Mouse (Mus musculus): ENCODE data around the gene Zc3h12a. TPM values are rescaled to one million over a fixed set of nuclear protein-coding genes. Genes with fewer than 3 reads are reported as not detected.
A peak's percentile ranks its signal among the peaks of the same experiment; 100 is the strongest.

Gene Zc3h12a
- total RNA-seq (2014; fragmentation: Nextera tagmentation), result 2.4 and 3.8 TPM in 2 replicates
- total RNA-seq (2017), result 1.0 and 1.6 TPM in 2 replicates
- polyA plus RNA-seq (2012), result 1.1 and 1.2 TPM in 2 replicates

- Histone ChIP-seq H3K27me3 (ENCODE audit: insufficient read depth, low read length) (peaks cover 7% of the 10 kb centered on the region), H3K36me3 (replicated peaks) (peaks cover 31% of the 10 kb centered on the region), H3K4me1 (ENCODE audit: insufficient read depth, low read depth, low read length) (peaks cover 50% of the 10 kb centered on the region), H3K4me3 (ENCODE audit: low read depth, low read length) (peak within 1 kb of the TSS; percentile 77), H3K9me3 (replicated peaks) (no peaks in the 10 kb centered on the region)
- ATAC-seq (ENCODE audit: extremely low read depth, insufficient number of reproducible peaks, low FRiP score, poor library complexity, severe bottlenecking) (peak; percentile 78), DNase-seq (ENCODE audit: low spot score) (peak; percentile 80)
- TF ChIP-seq GATA2 (IDR thresholded peaks at IDR 0.05; ENCODE audit: borderline replicate concordance, low read depth, low read length), result no peak
These were observed at the start of gene Zc3h12a for GRCm38 (mm10) chr4:125127305-125128084. Zc3h12a (minus strand) TSS chr4:125127840.

- no peaks in the 10 kb centered on the region for H3K4me1 ChIP-seq (ENCODE audit: insufficient read depth, low read depth, low read length)
- TF ChIP-seq GATA2 (IDR thresholded peaks at IDR 0.05; ENCODE audit: borderline replicate concordance, low read depth, low read length) (no peak), CTCF (IDR thresholded peaks at IDR 0.05; ENCODE audit: low read depth, low read length) (no peak), GATA1 (IDR thresholded peaks at IDR 0.05; ENCODE audit: borderline replicate concordance, low read length) (no peak), TAL1 (conservative IDR thresholded peaks at IDR 0.05; ENCODE audit: low read depth, low read length) (no peak), POLR2AphosphoS5 (IDR thresholded peaks at IDR 0.05; ENCODE audit: insufficient replicate concordance, low read depth, low read length) (no peak)
- DNase-seq (ENCODE audit: low spot score) (no peak), ATAC-seq (ENCODE audit: extremely low read depth, insufficient number of reproducible peaks, low FRiP score, poor library complexity, severe bottlenecking) (no peak)
- H3K4me3 ChIP-seq (ENCODE audit: low read depth, low read length), result no peak overlapping the region
- peaks cover 60% of the 10 kb centered on the region for H3K9me3 ChIP-seq (replicated peaks)
- H3K36me3 ChIP-seq (replicated peaks), result no peaks in the 10 kb centered on the region
- no peaks in the 10 kb centered on the region for H3K27me3 ChIP-seq (ENCODE audit: insufficient read depth, low read length)
These were observed 49.1 kb upstream of the Zc3h12a start for GRCm38 (mm10) chr4:125176639-125177165.

GRCm38 (mm10) chr4:125176190-125176589 lies 48.5 kb upstream of the Zc3h12a start:
- DNase-seq (ENCODE audit: low spot score) (no peak), ATAC-seq (ENCODE audit: extremely low read depth, insufficient number of reproducible peaks, low FRiP score, poor library complexity, severe bottlenecking) (no peak)
- H3K4me3 ChIP-seq (ENCODE audit: low read depth, low read length), result no peak overlapping the region
- TF ChIP-seq POLR2AphosphoS5 (IDR thresholded peaks at IDR 0.05; ENCODE audit: insufficient replicate concordance, low read depth, low read length), result no peak
- TF ChIP-seq GATA1 (IDR thresholded peaks at IDR 0.05; ENCODE audit: borderline replicate concordance, low read length), result no peak
- no peak for TF ChIP-seq TAL1 (conservative IDR thresholded peaks at IDR 0.05; ENCODE audit: low read depth, low read length)
- TF ChIP-seq GATA2 (IDR thresholded peaks at IDR 0.05; ENCODE audit: borderline replicate concordance, low read depth, low read length), result no peak
- TF ChIP-seq CTCF (IDR thresholded peaks at IDR 0.05; ENCODE audit: low read depth, low read length), result no peak
- no peaks in the 10 kb centered on the region for H3K36me3 ChIP-seq (replicated peaks)
- H3K4me1 ChIP-seq (ENCODE audit: insufficient read depth, low read depth, low read length), result no peaks in the 10 kb centered on the region
- peaks cover 63% of the 10 kb centered on the region for H3K9me3 ChIP-seq (replicated peaks)
- H3K27me3 ChIP-seq (ENCODE audit: insufficient read depth, low read length), result no peaks in the 10 kb centered on the region

GRCm38 (mm10) chr4:125175591-125175990 lies 48.0 kb upstream of the Zc3h12a start:
- Histone ChIP-seq H3K4me1 (ENCODE audit: insufficient read depth, low read depth, low read length) (no peaks in the 10 kb centered on the region), H3K27me3 (ENCODE audit: insufficient read depth, low read length) (no peaks in the 10 kb centered on the region), H3K9me3 (replicated peaks) (peaks cover 67% of the 10 kb centered on the region), H3K36me3 (replicated peaks) (no peaks in the 10 kb centered on the region), H3K4me3 (ENCODE audit: low read depth, low read length) (no peak overlapping the region)
- DNase-seq (ENCODE audit: low spot score), result no peak
- ATAC-seq (ENCODE audit: extremely low read depth, insufficient number of reproducible peaks, low FRiP score, poor library complexity, severe bottlenecking), result no peak
- no peak for TF ChIP-seq CTCF (IDR thresholded peaks at IDR 0.05; ENCODE audit: low read depth, low read length)
- no peak for TF ChIP-seq GATA1 (IDR thresholded peaks at IDR 0.05; ENCODE audit: borderline replicate concordance, low read length)

- no peak for ATAC-seq (ENCODE audit: extremely low read depth, insufficient number of reproducible peaks, low FRiP score, poor library complexity, severe bottlenecking)
- Histone ChIP-seq H3K4me3 (ENCODE audit: low read depth, low read length) (no peak overlapping the region), H3K27me3 (ENCODE audit: insufficient read depth, low read length) (no peaks in the 10 kb centered on the region), H3K9me3 (replicated peaks) (peaks cover 69% of the 10 kb centered on the region), H3K36me3 (replicated peaks) (no peaks in the 10 kb centered on the region), H3K4me1 (ENCODE audit: insufficient read depth, low read depth, low read length) (no peaks in the 10 kb centered on the region)
- no peak for DNase-seq (ENCODE audit: low spot score)
- TF ChIP-seq GATA1 (IDR thresholded peaks at IDR 0.05; ENCODE audit: borderline replicate concordance, low read length) (no peak), CTCF (IDR thresholded peaks at IDR 0.05; ENCODE audit: low read depth, low read length) (no peak), TAL1 (conservative IDR thresholded peaks at IDR 0.05; ENCODE audit: low read depth, low read length) (no peak), POLR2AphosphoS5 (IDR thresholded peaks at IDR 0.05; ENCODE audit: insufficient replicate concordance, low read depth, low read length) (no peak), GATA2 (IDR thresholded peaks at IDR 0.05; ENCODE audit: borderline replicate concordance, low read depth, low read length) (no peak)
These were observed 47.0 kb upstream of the Zc3h12a start for GRCm38 (mm10) chr4:125174516-125175185.

GRCm38 (mm10) chr4:125173150-125173549 lies 45.5 kb upstream of the Zc3h12a start:
- Histone ChIP-seq H3K36me3 (replicated peaks) (no peaks in the 10 kb centered on the region), H3K9me3 (replicated peaks) (peaks cover 74% of the 10 kb centered on the region), H3K27me3 (ENCODE audit: insufficient read depth, low read length) (no peaks in the 10 kb centered on the region), H3K4me1 (ENCODE audit: insufficient read depth, low read depth, low read length) (no peaks in the 10 kb centered on the region), H3K4me3 (ENCODE audit: low read depth, low read length) (no peak overlapping the region)
- TF ChIP-seq GATA2 (IDR thresholded peaks at IDR 0.05; ENCODE audit: borderline replicate concordance, low read depth, low read length) (no peak), TAL1 (conservative IDR thresholded peaks at IDR 0.05; ENCODE audit: low read depth, low read length) (no peak), POLR2AphosphoS5 (IDR thresholded peaks at IDR 0.05; ENCODE audit: insufficient replicate concordance, low read depth, low read length) (no peak), CTCF (IDR thresholded peaks at IDR 0.05; ENCODE audit: low read depth, low read length) (no peak), GATA1 (IDR thresholded peaks at IDR 0.05; ENCODE audit: borderline replicate concordance, low read length) (no peak)
- DNase-seq (ENCODE audit: low spot score) (no peak), ATAC-seq (ENCODE audit: extremely low read depth, insufficient number of reproducible peaks, low FRiP score, poor library complexity, severe bottlenecking) (no peak)
